Mouse (Mus musculus): ENCODE results near the gene Gm45837.

DNA sequence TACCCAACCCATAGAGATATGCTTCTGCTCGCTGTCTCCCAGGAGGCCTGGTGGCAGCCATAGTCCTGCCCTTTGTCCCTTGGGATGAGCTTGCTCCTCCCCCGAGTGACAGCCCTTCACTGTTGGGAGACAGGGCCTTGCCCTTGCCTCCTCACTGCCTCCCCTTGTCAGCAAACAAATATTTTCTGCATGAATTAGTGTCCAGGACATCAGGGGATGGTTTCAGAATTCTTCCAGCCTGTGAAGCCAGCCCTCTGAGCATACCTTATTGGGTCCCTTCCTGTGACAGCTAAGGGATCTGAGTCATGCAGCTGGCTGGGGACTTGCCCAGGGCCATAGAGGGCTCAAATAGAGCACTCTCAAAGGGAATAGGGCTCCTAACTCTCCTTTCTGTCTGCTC lies 98.5 kb downstream of the Gm45837 start:
- TF ChIP-seq CTCF (IDR thresholded peaks at IDR 0.05; ENCODE audit: borderline replicate concordance, control insufficient read depth, extremely low read depth, insufficient read depth, low read length, poor library complexity) (no peak), POLR2A (IDR thresholded peaks at IDR 0.05; ENCODE audit: control insufficient read depth, extremely low read depth, insufficient read depth, low read length, poor library complexity) (no peak)
